Mouse (Mus musculus): ENCODE results near the gene Pde4c.

The Pde4c gene

DNA sequence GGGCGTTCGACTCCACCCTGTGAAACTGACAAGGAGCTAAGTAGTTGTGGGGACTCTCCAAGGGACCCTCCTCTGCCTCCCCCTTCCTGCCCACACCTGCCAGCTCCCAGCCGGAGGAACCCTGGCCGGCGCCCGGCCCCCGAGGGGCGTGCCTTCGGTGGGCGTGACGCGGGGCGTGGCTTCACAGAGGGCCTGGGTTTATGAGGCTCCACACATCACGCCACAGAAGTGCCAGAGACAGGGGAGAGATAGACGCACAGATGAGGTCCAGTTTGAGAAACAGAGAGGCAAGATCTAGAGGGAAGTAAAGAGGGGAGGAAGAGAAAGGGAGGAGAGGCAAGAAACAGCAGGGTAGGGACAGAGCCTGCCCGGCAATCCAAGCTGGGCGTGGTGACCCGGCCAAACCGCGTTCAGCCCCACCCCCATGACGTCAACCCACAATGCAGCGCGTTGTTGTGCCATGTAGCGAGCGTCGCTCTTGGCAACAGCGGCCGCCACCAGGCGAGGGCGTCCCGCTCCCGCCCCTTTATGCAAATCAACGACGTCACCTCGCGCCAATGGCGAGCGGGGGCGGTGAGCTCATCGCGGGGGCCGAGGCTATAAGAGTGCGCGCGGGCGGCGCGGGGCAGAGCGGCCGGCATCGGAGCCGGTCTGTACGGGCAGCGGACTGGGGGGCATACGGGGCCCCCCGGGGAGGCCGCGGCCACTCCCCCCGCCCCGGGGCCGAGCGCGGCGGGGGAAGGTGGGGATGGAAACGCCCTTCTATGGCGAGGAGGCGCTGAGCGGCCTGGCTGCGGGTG is 25.0 kb upstream of the Pde4c start, which contains the start of gene Jund:
Gene Jund, plus strand, starts transcription at position 640 of the 800 bp plus-strand sequence.
- DNase-seq, result peak; percentile 99 to 100

DNA sequence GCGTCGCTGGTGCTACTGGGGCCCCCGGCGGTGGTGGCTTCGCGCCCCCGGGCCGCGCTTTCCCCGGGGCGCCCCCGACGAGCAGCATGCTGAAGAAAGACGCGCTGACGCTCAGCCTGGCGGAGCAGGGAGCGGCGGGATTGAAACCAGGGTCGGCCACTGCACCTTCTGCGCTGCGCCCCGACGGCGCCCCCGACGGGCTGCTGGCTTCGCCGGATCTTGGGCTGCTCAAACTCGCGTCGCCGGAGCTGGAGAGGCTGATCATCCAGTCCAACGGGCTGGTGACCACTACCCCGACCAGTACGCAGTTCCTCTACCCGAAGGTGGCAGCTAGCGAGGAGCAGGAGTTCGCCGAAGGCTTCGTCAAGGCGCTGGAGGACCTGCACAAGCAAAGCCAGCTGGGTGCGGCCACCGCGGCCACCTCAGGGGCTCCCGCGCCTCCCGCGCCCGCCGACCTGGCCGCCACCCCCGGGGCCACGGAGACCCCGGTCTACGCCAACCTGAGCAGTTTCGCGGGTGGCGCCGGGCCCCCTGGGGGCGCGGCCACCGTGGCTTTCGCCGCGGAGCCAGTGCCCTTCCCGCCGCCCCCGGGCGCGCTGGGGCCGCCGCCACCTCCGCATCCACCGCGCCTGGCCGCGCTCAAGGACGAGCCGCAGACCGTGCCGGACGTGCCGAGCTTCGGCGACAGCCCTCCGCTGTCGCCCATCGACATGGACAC is 24.2 kb upstream of the Pde4c start:
- DNase-seq, result peak in 1 of 2 experiments; percentile 72

DNA sequence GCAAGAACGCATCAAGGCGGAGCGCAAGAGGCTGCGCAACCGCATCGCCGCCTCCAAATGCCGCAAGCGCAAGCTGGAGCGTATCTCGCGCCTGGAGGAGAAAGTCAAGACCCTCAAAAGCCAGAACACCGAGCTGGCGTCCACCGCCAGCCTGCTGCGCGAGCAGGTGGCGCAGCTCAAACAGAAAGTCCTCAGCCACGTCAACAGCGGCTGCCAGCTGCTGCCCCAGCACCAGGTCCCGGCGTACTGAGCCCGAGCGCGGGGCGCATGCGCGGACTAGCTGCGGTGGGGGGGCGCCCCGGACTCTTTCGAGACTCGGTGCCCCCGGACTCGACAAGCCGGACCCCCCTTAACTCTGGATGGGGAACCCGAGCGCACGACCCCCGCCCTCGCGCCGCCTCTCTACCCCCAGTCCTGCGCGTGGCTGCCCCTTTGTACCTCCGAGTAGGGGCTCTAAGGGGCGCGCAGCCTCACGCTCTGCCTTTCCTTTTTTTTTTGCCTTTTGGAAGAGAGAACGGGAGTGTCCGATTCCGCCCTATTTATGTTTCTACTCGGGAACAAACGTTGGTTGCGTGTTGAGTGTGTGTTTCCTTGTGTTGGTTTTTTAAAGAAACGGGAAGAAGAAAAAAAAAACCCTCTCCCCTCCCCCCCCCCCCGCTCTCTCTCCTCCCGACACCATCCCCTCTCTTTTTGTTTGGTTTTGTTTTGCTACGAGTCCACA is 23.5 kb upstream of the Pde4c start:
- DNase-seq, result peak; percentile 87 to 93

DNA sequence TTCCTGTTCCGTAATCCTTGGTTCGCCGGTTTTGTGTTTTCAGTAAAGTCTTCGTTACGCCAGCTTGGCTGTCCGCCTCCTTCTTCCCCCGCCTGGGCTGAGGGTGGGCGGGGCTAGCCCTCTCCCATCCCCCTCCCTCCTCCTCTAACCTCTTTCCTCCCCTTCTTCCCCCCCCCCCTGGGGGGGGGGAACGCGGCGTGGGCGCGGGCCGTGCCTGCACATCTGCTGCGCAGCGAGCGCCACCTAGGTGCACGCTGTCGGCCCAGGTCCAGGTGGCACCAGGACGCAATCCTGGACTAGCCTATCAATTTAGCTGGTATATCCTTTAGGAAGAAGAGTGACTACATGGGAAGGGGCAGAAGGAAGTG is 23.0 kb upstream of the Pde4c start:
- peak; percentile 93 to 95 for DNase-seq

DNA sequence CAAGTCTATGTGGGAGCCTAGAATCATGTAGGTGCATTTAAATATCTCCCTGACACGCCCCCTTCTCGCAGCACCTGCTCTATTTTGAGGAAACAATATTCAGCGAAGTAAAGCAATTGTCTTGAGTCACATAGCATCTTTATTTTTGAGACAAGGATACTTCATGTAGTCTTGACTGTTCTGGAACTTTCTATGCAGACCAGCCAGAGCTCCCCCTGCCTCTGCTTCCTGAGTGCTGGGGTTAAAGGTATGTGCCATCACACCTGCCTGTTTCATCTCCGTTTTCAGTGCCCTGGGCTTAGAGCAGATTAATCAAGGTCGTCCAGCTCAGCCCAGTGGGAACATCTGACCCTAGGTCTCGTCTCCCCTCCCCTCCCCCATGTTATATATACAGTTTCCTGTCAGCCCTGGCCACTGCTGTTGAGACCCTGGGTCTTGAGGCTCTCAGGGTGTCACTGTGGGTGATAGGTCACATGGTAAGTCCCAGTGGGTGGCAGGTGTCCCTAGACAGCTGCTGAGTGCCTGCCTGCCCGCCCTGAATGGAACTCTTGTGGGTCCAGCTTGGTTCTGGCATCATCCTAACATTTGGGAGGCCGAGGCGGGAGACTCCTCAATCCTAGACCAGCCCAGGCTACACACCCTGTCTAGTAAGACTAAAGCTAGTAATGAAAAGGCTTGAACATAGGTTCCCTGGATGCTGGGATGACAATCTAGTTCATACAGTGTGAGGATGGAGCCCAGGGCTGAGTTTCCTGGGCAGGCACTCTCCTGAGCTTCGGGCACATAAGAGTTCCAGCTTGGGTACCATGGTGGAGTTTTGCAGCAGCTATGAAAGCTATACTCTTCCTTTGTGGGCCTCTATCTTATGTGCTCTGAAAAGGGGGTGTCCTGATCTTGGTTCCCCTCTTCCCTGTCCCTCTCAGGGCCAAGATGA is 22.2 kb upstream of the Pde4c start:
- DNase-seq, result peak in 1 of 2 experiments; percentile 42

DNA sequence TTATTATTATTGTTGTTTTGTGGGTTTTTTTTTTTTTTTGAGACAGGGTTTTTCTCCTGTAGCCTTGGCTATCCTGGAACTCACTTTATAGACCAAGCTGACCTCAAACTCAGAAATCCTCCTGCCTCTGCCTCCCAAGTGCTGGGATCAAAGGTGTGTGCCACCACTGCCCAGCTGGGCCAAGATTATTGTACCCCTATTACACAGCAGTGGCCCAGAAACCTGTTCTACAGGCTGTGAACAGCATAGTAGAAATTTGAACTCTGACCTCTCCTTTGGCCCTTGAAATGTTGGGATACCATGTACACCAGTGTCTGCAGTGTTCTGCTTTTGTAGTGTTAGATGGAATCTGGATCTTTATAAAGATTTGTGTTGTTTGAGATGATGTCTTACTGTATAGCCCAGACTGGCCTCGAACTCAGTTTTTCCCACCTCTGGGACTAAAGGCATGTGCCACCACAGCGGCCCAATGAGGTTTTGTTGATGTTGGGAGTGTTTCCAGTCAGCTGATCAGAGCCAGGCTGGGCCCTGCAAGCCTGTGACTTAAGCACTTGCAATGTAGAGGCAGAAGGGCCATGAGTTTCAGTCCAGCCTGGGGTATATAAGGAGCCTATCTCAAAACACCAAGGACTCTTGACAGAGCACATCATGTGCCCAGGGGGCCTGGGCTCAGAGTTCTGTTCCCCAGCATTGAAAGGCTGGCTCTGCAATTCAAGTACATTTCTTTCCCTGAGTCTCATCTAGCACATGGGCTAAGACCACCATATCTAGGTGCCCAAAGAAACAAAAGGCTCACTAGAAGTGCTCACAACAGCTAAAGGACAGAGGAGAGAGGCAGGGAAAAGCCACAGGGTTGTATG is 21.3 kb upstream of the Pde4c start:
- DNase-seq, result no peak

DNA sequence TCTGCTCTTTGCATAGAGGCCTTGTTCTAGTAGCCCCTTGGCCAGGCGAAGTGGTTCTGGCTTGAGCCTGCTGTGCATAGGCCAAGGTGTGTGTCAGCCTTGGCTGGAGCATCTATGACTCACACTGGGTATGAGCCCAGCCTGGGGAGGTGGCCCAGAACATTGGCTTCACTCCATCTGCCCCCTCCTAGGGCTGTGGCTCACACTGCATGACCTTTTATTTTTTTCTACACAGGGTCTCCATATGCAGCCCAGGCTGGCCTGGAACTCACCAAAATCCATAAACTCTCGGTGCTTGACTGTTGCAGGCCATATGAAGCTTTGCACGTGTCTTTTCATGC is 20.7 kb upstream of the Pde4c start:
- DNase-seq, result no peak

DNA sequence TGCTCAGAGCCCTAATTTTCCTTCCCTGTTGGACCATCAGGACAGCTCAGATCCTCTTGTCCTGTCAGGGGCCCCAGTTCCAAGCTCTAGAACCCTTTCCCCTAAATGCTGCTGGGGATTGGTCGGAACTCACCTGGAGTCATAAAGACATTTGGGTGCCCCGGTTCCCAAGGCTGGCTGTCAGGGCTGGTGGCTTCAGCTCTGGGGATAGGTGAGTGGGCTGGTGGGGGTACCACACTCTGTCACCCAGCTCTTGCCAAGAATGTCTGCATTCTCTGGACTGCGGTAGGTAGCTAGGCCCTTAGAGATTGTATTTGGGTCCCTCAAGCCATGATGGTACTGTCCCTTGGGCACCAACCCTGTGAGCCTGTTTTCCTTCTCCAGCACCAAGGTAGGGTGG is 20.2 kb upstream of the Pde4c start, which contains the start of gene Iqcn:
Gene Iqcn, plus strand, starts transcription at position 171 of the 400 bp plus-strand sequence.
- DNase-seq, result no peak

DNA sequence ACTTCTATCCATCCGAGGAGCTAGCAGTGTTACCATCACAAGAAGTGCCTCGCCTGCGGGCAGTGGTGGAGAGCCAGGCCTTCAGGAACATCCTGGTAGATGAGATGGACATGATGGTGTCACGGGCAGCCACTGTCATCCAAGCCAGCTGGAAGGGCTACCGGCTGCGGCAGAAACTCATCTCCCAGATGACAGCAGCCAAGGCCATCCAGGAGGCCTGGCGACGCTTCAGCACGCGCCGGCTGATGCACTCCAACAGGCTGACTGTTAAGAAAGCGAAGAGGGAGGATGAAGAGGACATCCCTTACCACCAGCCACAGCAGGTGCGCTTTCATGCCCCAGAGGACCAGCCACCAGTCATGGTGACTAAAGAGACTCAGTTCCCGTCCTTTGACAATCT is 15.2 kb upstream of the Pde4c start:
- DNase-seq, result no peak

DNA sequence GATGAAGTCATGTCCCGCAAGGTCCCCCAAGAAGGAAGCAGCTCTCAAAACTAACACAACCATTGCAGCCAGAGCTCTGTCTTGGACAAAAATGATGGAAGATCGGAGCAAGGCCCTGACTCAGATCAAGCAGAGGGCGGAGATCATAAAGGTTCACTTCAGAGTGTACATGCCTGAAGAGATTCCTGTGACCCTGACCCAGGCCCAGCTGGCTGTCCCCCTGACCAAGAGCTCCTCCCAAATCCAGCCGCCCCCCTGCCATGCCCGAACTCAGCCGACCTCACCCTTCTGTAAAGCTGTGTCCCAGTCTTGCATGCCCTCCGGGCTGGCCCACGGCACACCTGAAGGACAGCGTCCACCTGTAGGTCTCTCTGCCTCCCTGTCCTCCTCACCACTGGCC is 13.7 kb upstream of the Pde4c start:
- DNase-seq, result no peak

DNA sequence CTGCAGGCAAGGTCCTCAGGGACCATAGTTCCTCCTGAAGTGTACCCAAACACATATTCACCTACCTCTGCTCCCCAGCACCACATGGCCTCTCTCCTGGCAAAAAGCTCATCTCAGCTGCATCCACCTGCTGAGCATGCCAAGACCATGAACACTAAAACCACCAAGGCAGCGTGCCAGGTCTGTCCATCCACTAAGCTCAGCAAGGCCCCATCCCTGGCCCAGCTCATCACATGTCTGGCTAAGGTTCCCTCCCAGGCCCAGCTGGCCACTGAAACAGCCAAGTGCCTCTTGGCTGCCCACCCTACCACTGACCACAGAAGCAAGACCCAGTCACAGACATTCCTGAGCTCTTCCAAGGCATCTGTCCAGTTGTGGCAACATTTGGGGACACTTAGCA is 13.2 kb upstream of the Pde4c start:
- DNase-seq, result no peak

DNA sequence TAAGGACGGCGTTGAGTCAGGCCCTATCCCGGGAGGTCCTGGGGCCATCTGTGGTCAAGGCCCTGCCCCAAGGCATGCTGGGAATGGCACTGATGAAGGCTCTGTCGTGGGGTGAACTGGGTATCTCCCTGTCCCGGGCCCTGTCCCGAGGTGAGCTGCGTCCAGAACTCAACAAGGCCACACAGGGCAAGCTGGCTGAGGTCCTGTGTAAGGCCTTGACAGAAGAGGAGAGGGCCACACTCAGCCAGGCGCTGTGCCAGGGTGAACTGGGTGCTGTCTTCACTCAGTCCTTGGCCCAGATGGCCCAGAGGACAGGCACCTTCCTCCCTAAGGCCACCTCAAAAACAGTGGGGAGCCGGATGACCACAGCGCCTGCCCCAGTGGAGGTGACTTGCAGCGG is 12.5 kb upstream of the Pde4c start:
- DNase-seq, result no peak

DNA sequence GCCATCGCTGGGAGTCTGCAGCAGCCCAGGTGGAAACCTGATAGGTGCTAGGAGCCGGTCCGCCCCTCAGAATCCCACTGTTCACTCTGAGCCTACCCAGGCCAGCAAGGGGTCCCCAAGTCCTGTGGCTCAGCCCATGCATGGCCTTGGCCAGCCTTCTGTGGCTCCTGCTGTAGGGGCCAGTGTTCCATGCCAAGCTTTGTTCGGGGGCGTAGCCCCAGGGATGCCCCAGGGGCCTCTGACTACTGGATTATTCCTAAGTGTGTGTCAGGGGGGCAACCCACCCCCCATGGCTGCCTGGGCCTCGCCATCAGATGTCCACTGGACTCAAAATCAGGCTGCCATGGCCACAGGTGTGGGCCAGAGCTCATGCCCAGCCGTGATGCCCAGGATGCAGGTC is 9.5 kb upstream of the Pde4c start:
- DNase-seq, result no peak

DNA sequence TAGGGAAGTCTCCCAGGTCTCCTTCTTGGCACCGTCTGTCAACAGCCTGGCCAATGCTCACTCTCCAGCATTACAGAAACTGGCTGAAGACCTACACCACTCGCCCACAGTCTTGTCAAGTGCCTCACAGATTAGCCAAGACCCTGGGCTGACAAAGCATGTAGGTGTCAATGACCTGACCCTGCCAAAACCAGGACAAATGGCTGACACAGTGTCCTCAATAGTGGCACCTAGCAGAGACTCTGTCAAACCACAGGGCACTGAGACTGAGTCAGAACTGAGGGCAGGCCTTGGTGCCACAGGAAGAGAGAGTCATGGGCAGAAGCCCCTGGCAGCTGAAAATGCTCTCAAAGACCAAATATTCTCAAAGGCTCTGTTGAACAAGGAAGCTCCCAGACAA is 8.4 kb upstream of the Pde4c start:
- DNase-seq, result no peak

DNA sequence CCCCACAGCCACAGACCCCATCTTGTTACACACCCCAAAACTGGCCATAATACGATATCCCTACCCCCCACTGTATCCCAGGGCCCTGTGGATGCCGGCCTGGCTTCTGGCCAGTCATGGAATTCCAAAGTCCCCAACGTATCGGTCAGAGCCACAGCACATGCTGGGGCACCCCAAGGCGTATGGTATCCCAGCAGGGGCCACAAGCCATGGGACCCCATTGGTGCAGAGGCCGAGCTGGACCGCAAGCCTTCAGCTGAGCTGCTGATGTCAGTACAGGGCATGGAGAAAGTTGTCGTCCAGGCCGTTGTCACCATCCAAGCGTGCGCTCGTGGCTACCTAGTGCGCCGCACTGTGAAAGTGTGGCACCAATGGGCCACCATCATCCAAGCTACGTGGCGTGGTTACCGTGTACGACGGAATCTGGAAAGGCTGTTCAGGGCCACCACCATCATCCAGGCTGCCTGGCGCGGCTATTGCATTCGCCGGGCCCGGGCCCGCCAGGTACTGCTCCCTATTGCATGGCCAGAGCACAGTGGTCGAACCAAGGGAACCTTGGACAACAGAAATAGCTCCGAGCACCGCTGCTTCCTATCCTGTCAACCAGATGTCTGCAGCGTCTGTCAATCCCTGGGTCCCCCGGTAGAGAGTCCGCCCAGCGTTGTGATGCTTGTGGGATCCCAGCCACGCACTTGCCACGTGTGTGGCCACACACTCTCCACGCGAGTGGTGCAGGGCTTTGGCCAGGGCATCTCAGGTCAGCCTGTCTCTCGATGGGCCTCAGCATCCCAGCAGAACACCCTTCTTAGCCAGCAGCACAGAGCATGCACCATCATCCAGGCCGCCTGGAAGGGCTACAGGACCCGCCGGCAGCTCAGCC is 6.8 kb upstream of the Pde4c start:
- no peak for DNase-seq

DNA sequence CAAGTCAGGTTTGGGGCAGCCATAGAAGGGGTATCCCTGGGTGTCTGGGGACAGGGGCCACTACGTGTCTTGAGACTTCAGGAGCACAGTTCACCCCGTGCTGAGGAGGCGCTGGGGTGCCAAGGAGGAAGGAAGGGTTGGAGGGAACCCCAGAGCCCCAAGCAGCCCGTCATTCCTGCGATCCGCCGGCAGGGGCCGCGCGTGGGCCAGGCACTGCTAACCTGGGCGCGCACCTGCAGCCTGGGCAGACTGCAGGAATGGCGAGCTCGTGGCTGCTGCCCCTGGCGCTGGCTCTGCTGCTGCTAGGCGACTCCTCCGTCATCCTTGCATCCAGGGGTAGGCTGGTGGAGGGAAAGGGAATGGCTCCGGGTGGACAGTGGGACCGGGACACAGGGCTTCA is 5.2 kb upstream of the Pde4c start, which contains the start of gene Gm3336:
Gene Gm3336, plus strand, starts transcription at position 247 of the 400 bp plus-strand sequence.
- peak; percentile 79 to 83 for DNase-seq

DNA sequence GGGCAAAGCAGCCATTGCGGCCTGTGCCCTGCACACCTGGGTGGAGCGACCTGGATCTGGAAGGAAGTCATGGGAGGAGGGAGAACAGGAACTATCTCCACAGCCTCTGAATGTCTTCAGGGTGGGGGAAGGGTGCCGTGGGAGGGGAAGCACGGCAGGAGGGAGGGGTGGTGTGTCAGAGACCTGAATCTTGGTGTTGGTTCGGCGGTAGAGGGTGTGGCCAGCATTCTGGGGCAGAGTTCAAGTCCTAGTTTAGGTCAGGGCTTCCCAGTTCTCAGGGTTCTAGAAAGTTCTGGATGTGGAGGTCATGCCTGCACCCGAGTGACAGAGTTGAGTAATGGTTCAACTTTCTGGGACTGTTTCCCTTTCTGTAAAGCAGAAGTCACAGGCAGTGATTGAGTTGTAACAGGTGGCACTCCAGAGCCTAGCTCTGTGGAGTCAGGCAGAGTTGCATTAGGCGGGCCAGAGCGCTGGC is 3.7 kb upstream of the Pde4c start:
- peak in 1 of 2 experiments; percentile 12 for DNase-seq

DNA sequence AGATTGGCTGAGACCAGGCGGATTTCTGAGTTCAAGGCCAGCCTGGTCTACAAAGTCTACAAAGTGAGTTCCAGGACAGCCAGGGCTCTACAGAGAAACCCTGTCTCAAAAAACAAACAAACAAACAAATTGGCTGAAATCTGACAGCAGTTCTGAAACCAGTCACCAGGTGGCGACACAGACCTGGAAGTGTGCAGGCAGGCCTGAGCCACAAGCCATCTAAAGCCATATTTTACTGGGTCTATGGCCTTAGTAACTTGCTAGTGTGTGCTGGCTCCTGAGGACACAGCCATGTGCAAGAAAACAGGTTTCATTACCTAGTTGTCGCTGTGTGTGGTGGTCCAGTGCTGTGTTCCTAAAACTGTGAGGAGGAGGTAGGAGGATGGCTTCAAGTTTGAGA is 2.8 kb upstream of the Pde4c start:
- DNase-seq, result peak; percentile 59 to 70

DNA sequence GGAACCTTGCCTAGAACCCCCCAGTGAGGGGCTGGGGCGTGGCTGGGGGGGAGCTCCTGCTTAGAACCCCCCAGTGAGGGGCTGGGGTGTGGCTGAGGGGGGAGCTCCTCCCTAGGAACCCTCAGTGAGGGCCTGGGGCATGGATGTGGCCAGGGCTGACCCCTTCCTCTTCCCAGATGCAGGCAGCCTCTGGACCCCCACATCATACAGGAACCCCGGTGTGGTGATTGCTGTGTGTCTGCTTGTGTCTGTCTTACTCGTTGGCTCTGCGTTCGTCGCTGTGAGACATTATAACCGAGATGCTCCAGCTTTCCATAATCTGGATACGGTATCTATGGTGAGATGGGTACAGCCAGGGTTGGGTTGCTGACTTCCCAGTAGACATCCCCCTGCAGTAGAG is 1.9 kb upstream of the Pde4c start:
- DNase-seq, result peak in 1 of 2 experiments; percentile 13

DNA sequence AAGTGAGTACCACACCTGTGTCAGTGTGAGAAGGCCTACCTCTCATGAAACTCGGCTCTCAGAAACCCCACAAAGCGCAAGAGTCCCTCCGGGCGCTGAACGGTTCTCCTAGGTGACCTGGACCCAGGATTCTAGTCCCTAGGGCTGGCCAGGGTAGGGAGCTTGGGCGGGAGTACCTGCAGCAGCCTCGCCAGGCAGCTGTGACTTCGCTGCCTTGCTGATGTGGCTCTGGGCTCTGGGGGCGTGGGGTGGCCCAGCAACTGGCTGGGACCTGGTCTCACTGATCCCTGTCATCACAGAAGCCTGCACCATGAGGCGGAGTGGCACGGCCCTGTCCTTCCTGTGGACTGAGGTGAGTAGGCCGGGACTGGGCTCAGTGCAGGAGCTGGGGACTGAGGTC is 696 bp downstream of the Pde4c start:
- peak in 1 of 2 experiments; percentile 3 for DNase-seq

Measured in thymus, postnatal 36 days (tissue).